Mouse (Mus musculus) gastrocnemius, adult 2 months (tissue): ENCODE results near the gene Pik3r2. TPM values are rescaled to one million over a fixed set of nuclear protein-coding genes. Genes with fewer than 3 reads are reported as not detected.

Experiments used
- DNase-seq: peaks from one replicate; pipeline ENCODE4 v3.0.0; 2022
- H3K27ac ChIP-seq: fragments of 200-600 bp; 2 replicates; pipeline ENCODE4 v1.8.1; 2022; ENCODE audit warnings: mild to moderate bottlenecking
- H3K4me3 ChIP-seq: fragments of 200-600 bp; 2 replicates; pipeline ENCODE4 v1.8.1; 2022; ENCODE audit warnings: mild to moderate bottlenecking, moderate library complexity
- CTCF ChIP-seq: fragments of 200-600 bp; IDR thresholded peaks from 2 replicates; pipeline ENCODE4 v1.8.1; 2022; ENCODE audit warnings: antibody characterized with exemption, mild to moderate bottlenecking, moderate library complexity
- intact Hi-C: fragments of 180-260 bp; cut with DNase I; formaldehyde crosslinking; loops from one replicate; pipeline ENCODE4 v1.15.1; 2025
- microRNA-seq: library from miRNA; unstranded; fragments of <30 nt; microRNA quantifications from one replicate; pipeline ENCODE4 v1.2.0, GENCODE M21; 2021
- total RNA-seq, 2 experiments: library from RNA; stranded (reverse); gene quantifications; 2 replicates each; pipeline ENCODE4 v1.2.3; 2021

The Pik3r2 gene
- total RNA-seq, 2 experiments from 2014 or later = 13.9 to 16.2 TPM

DNA sequence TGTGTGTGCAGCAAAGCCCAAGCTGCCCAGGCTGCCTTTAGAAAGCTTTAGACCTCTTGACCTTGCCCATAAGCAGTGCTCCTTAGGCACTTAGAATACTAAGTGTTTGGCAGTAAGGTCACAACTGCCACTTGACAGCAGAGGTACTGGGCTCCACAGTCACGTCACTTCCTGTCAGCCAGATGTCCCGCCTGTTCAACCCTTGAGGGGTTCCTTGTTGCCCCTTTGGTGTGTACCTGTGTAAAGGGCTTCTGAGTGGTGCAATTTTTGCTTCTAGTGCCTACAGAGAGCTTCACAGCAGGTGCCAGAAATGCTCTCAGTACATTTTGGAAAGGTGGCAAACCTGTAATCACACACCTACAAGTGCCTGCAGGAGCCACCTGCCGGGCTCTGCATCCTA, 38.3 kb downstream of the Pik3r2 start:
- intact Hi-C loops = no loop called here
- Histone ChIP-seq H3K4me3 (no peak overlapping the region), H3K27ac (no peak overlapping the region)
- no peak for DNase-seq
- no peak for TF ChIP-seq CTCF

- H3K27ac ChIP-seq = no peak overlapping the region
- no peak for TF ChIP-seq CTCF
- DNase-seq = no peak
- no peak overlapping the region for H3K4me3 ChIP-seq
- intact Hi-C loops = no loop called here
Measured at GRCm38 (mm10) chr8:70737705-70738104, 38.8 kb downstream of the Pik3r2 start.

- DNase-seq = no peak
- Histone ChIP-seq H3K4me3 (no peak overlapping the region), H3K27ac (no peak overlapping the region)
- intact Hi-C loops = no loop called here
- no peak for TF ChIP-seq CTCF
Measured at GRCm38 (mm10) chr8:70730956-70731355, 45.6 kb downstream of the Pik3r2 start.

DNA sequence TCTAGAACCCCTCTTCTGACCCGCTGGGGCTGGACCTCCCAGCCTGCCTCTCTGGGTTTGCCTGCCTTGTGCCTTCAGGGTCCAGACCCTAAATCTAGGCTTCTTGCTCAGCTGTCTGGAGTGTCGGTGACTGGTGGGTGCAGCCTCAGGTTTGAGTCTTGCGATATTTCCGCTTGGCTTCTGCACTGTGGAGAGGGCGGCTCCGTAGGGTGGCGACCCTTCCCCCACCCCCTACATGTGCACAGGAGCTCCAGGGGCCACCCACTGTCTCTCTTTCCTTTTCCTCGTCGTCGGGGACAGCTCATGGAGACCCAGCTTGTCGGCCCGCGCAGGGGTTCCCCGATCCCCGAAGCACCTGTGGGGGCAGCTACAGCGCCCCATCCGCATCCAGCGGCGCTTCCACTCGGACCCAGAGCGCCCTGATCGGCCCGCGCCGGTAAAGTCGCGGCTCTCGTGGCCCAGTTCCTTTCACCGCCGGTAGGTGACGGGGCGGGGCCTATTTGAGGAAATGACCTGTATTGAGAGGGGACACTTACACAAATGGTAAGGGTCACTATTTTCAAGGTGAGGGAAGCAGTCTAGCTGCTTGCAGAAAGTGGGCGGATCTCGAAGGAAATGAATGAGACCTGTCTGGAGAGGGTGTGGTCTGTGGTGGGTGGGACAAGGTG, 46.6 kb downstream of the Pik3r2 start:
- intact Hi-C loops = no loop called here
- no peak for DNase-seq
- Histone ChIP-seq H3K4me3 (peak overlapping the region; percentile 58), H3K27ac (no peak overlapping the region)
- TF ChIP-seq CTCF = peak; percentile 40

GRCm38 (mm10) chr8:70726721-70727120, 49.8 kb downstream of the Pik3r2 start:
- no peak for TF ChIP-seq CTCF
- no peak overlapping the region for H3K4me3 ChIP-seq
- intact Hi-C loops = no loop called here
- peak; percentile 8 for DNase-seq
- H3K27ac ChIP-seq = no peak overlapping the region

- Histone ChIP-seq H3K27ac (no peak overlapping the region), H3K4me3 (no peak overlapping the region)
- DNase-seq = peak; percentile 52
- intact Hi-C loops = no loop called here
- no peak for TF ChIP-seq CTCF
Measured at GRCm38 (mm10) chr8:70725792-70726447, 50.6 kb downstream of the Pik3r2 start.

DNA sequence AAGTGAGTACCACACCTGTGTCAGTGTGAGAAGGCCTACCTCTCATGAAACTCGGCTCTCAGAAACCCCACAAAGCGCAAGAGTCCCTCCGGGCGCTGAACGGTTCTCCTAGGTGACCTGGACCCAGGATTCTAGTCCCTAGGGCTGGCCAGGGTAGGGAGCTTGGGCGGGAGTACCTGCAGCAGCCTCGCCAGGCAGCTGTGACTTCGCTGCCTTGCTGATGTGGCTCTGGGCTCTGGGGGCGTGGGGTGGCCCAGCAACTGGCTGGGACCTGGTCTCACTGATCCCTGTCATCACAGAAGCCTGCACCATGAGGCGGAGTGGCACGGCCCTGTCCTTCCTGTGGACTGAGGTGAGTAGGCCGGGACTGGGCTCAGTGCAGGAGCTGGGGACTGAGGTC, 52.3 kb downstream of the Pik3r2 start:
- no peak for TF ChIP-seq CTCF
- intact Hi-C loops = no loop called here
- no peak overlapping the region for H3K27ac ChIP-seq
- no peak overlapping the region for H3K4me3 ChIP-seq
- peak; percentile 12 for DNase-seq

- no peak within 1 kb of the TSS for H3K4me3 ChIP-seq
- intact Hi-C loops = no loop called here
- no peak within 1 kb of the TSS for H3K27ac ChIP-seq
- peak; percentile 4 for DNase-seq
- no peak for TF ChIP-seq CTCF
Measured at GRCm38 (mm10) chr8:70723486-70724210, 52.9 kb downstream of the Pik3r2 start, which contains the start of gene Pde4c. Pde4c (plus strand) TSS chr8:70723720.

GRCm38 (mm10) chr8:70721601-70722000, 54.9 kb downstream of the Pik3r2 start:
- peak; percentile 23 for DNase-seq
- H3K27ac ChIP-seq = no peak overlapping the region
- intact Hi-C loops = loop anchor here (2.0 kb wide), 2 partner anchors 31 to 119 kb away; no protein-coding TSS in a partner anchor
- no peak for TF ChIP-seq CTCF
- no peak overlapping the region for H3K4me3 ChIP-seq

GRCm38 (mm10) chr8:70720739-70721138, 55.8 kb downstream of the Pik3r2 start:
- no peak; the same call in 1 of the 2 replicates for TF ChIP-seq CTCF
- intact Hi-C loops = loop anchor here (1.0 to 2.0 kb wide), 3 partner anchors 32 to 120 kb away; no protein-coding TSS in a partner anchor
- DNase-seq = peak; percentile 80
- H3K27ac ChIP-seq = peak overlapping the region; percentile 50
- no peak overlapping the region for H3K4me3 ChIP-seq

DNA sequence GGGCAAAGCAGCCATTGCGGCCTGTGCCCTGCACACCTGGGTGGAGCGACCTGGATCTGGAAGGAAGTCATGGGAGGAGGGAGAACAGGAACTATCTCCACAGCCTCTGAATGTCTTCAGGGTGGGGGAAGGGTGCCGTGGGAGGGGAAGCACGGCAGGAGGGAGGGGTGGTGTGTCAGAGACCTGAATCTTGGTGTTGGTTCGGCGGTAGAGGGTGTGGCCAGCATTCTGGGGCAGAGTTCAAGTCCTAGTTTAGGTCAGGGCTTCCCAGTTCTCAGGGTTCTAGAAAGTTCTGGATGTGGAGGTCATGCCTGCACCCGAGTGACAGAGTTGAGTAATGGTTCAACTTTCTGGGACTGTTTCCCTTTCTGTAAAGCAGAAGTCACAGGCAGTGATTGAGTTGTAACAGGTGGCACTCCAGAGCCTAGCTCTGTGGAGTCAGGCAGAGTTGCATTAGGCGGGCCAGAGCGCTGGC, 56.7 kb downstream of the Pik3r2 start:
- intact Hi-C loops = loop anchor here (1.0 to 2.0 kb wide), 3 partner anchors 33 to 121 kb away; no protein-coding TSS in a partner anchor

GRCm38 (mm10) chr8:70718297-70718696, 58.2 kb downstream of the Pik3r2 start, which contains the start of gene Gm3336:
Gm3336 (plus strand) TSS chr8:70718543.
- Histone ChIP-seq H3K4me3 (no peak within 1 kb of the TSS), H3K27ac (no peak within 1 kb of the TSS)
- intact Hi-C loops = no loop called here
- DNase-seq = peak; percentile 75
- TF ChIP-seq CTCF = peak; percentile 88

More for the DNA sequence above, 56.7 kb downstream of the Pik3r2 start:
- no peak for TF ChIP-seq CTCF
- Histone ChIP-seq H3K4me3 (no peak overlapping the region), H3K27ac (peak overlapping the region; percentile 50)
- DNase-seq = peak; percentile 53

Small RNA genes within 50 kb of the gene (microRNA-seq; reads per million reads assigned to microRNA genes)
- gene Mir7240 = not detected

Other genes with a start within 250 kb of the Pik3r2 start
- 100 to 1,000 TPM; 108 to 112 TPM for gene Fkbp8, start 249.0 kb downstream of the Pik3r2 start, total RNA-seq
- gene Kxd1, start 248.8 kb downstream of the Pik3r2 start, total RNA-seq = 10 to 100 TPM; 70.4 to 83.9 TPM
- 10 to 100 TPM; 11.9 to 14.6 TPM for gene Ell, start 237.3 kb downstream of the Pik3r2 start, total RNA-seq
- gene Isyna1, start 182.3 kb downstream of the Pik3r2 start, total RNA-seq = 1 to 10 TPM; 3.2 to 4.3 TPM
- gene Ssbp4, start 167.8 kb downstream of the Pik3r2 start, total RNA-seq = 10 to 100 TPM in 1 of 2 experiments, 1 to 10 TPM in 1; 9.2 to 14.4 TPM
- gene Lrrc25, start 160.6 kb downstream of the Pik3r2 start, total RNA-seq = under 1 TPM; 0.42 to 0.48 TPM
- gene Gdf15, start 144.3 kb downstream of the Pik3r2 start, total RNA-seq = under 1 TPM in 1 of 2 experiments, not detected in 1; 0.28 TPM
- gene Pgpep1, start 116.3 kb downstream of the Pik3r2 start, total RNA-seq = 10 to 100 TPM in 1 of 2 experiments, 1 to 10 TPM in 1; 9.3 to 22.5 TPM
- gene Lsm4, start 103.5 kb downstream of the Pik3r2 start, total RNA-seq = 10 to 100 TPM; 61.7 to 65.6 TPM
- 10 to 100 TPM; 35.5 to 54.5 TPM for gene Jund, start 77.8 kb downstream of the Pik3r2 start, total RNA-seq
- not detected for gene Iqcn, start 73.3 kb downstream of the Pik3r2 start, total RNA-seq
- gene Gm3336, start 58.2 kb downstream of the Pik3r2 start, total RNA-seq = not detected
- gene Pde4c, start 53.0 kb downstream of the Pik3r2 start, total RNA-seq = 1 to 10 TPM; 2.4 to 3.0 TPM
- 10 to 100 TPM; 31.9 to 39.8 TPM for gene Rab3a, start 22.0 kb downstream of the Pik3r2 start, total RNA-seq
- 10 to 100 TPM; 21.0 to 22.8 TPM for gene Mpv17l2, start 15.8 kb downstream of the Pik3r2 start, total RNA-seq
- gene Mast3, start 28.3 kb upstream of the Pik3r2 start, total RNA-seq = 1 to 10 TPM; 2.7 to 3.6 TPM
- not detected for gene Il12rb1, start 31.7 kb upstream of the Pik3r2 start, total RNA-seq
- gene Arrdc2, start 63.0 kb upstream of the Pik3r2 start, total RNA-seq = 100 to 1,000 TPM in 1 of 2 experiments, 10 to 100 TPM in 1; 66.5 to 182 TPM
- gene Kcnn1, start 86.5 kb upstream of the Pik3r2 start, total RNA-seq = 10 to 100 TPM; 18.1 to 21.5 TPM
- gene Ccdc124, start 97.2 kb upstream of the Pik3r2 start, total RNA-seq = 10 to 100 TPM; 65.6 to 73.1 TPM
- gene Slc5a5, start 116.0 kb upstream of the Pik3r2 start, total RNA-seq = not detected
- 1,000 to 10,000 TPM in 1 of 2 experiments, 100 to 1,000 TPM in 1; 932 to 1,039 TPM for gene Rpl18a, start 120.7 kb upstream of the Pik3r2 start, total RNA-seq
- gene Map1s, start 129.2 kb upstream of the Pik3r2 start, total RNA-seq = 10 to 100 TPM; 10.6 to 11.2 TPM